23 mouse cellular contexts compared by ENCODE assay signal in genomic region chr12:112861911-112862321, GRCm38 (mm10). TPM values are rescaled to one million over a fixed set of nuclear protein-coding genes. Genes with fewer than 3 reads are reported as not detected.
A peak's percentile ranks its signal among the peaks of the same experiment; 100 is the strongest.
DNase-seq lines count a peak whose midpoint lies in the region; ATAC-seq and TF ChIP-seq lines count a peak whose summit lies in the region.
"Had no signal": no experiment of that assay in that cellular context is flagged by ENCODE, and none has a peak within 500 bp of the region (broad histone marks: within the 10 kb centered on the region; RNA-seq: fewer than 3 reads in every experiment).

No protein-coding gene starts in this region.

- H3K27me3 ChIP-seq in lung, embryonic 14.5 days (ENCODE audit: insufficient read depth, low read length), result no peaks in the 10 kb centered on the region
- H3K27me3 ChIP-seq: forebrain, embryonic 15.5 days; liver, embryonic 15.5 days; neural tube, embryonic 12.5 days; stomach, embryonic 15.5 days had no signal

- H3K4me1 ChIP-seq in lung, embryonic 14.5 days (ENCODE audit: insufficient read depth), result no peaks in the 10 kb centered on the region; the same call in 1 of the 2 replicates
- H3K4me1 ChIP-seq: forebrain, embryonic 15.5 days; liver, embryonic 15.5 days; neural tube, embryonic 12.5 days had no signal

- no peak overlapping the region for H3K4me3 ChIP-seq in lung, embryonic 14.5 days (ENCODE audit: low read depth, low read length)
- H3K4me3 ChIP-seq: erythroblast, embryonic 14.5 days; forebrain, embryonic 15.5 days; heart, embryonic 13.5 days; liver, embryonic 15.5 days; neural tube, embryonic 12.5 days; stomach, embryonic 15.5 days had no signal

- H3K27ac ChIP-seq in lung, embryonic 14.5 days (ENCODE audit: low read depth), result no peak overlapping the region
- H3K27ac ChIP-seq: forebrain, embryonic 15.5 days; heart, embryonic 13.5 days; liver, embryonic 15.5 days; neural tube, embryonic 12.5 days; stomach, embryonic 15.5 days had no signal

- no peaks in the 10 kb centered on the region for H3K36me3 ChIP-seq in lung, embryonic 14.5 days (ENCODE audit: insufficient read depth)
- H3K36me3 ChIP-seq: forebrain, embryonic 15.5 days; heart, embryonic 13.5 days; liver, embryonic 15.5 days; neural tube, embryonic 12.5 days; stomach, embryonic 15.5 days had no signal

- peak; percentile 30 for DNase-seq in lung, embryonic 14.5 days
- no peak for DNase-seq in lung, postnatal 14 days
- peak; percentile 76 for DNase-seq in A20 (ENCODE audit: low read depth, low spot score)
- DNase-seq in CD4-positive helper T cell, adult 2 months (ENCODE audit: low read depth, low spot score), result peak; percentile 60
- DNase-seq in induced T-regulatory cell, adult 2 months (ENCODE audit: low read depth), result peak; percentile 77
- no peak for DNase-seq in ovary, adult 18-20 months (ENCODE audit: low spot score)
- no peak for DNase-seq in left cerebral cortex, adult 11 months (ENCODE audit: low spot score)
- DNase-seq: cerebellum, postnatal 10 days; heart, postnatal 4 days; kidney, adult 11 months; kidney, postnatal 36 days; layer of hippocampus, adult 9-11 months; right cerebral cortex, postnatal 4 days had no signal

- 41% methylated on average over 9 of the region's 9 CpGs for WGBS in lung, embryonic 14.5 days

- no peak for ATAC-seq in lung, embryonic 14.5 days (ENCODE audit: insufficient read depth)
- no peak for ATAC-seq in megakaryocyte-erythroid progenitor cell, adult 5-6 weeks (replicated peaks; ENCODE audit: low FRiP score, low TSS enrichment, poor library complexity, severe bottlenecking)
- ATAC-seq: forebrain, embryonic 15.5 days; hindbrain, embryonic 16.5 days had no signal

- H3K4me2 ChIP-seq in lung, embryonic 14.5 days, result no peak overlapping the region
- H3K4me2 ChIP-seq: forebrain, embryonic 15.5 days; heart, embryonic 13.5 days; liver, embryonic 15.5 days; neural tube, embryonic 12.5 days; stomach, embryonic 15.5 days had no signal

- no peak overlapping the region for H3K9ac ChIP-seq in lung, embryonic 14.5 days
- H3K9ac ChIP-seq: forebrain, embryonic 15.5 days; heart, embryonic 13.5 days; liver, embryonic 15.5 days; neural tube, embryonic 12.5 days; stomach, embryonic 15.5 days had no signal

- H3K9me3 ChIP-seq in lung, embryonic 14.5 days (ENCODE audit: low read depth, low read length), result no peaks in the 10 kb centered on the region
- H3K9me3 ChIP-seq: forebrain, embryonic 15.5 days; heart, embryonic 13.5 days; liver, embryonic 15.5 days; neural tube, embryonic 12.5 days; stomach, embryonic 15.5 days had no signal

- TF ChIP-seq CTCF in lung, embryonic 14.5 days (IDR thresholded peaks at IDR 0.05; ENCODE audit: low read depth), result no peak

RNA-seq across cellular contexts. Expression of gene Gpr132, which starts 6.1 kb away (rescaled TPM):
- polyA plus RNA-seq in lung, embryonic 14.5 days (2014; fragmentation: Nextera tagmentation; extraction: Ambion mirVana), result 0.12 TPM in 1 of 2 replicates, not detected in the other
- 4.5 and 5.1 TPM in 2 replicates for total RNA-seq in megakaryocyte-erythroid progenitor cell, adult 5-6 weeks (2014; fragmentation: Nextera tagmentation)
- total RNA-seq in megakaryocyte-erythroid progenitor cell, adult 5-6 weeks (2017), result 3.1 and 4.2 TPM in 2 replicates
- total RNA-seq: left cerebral cortex, postnatal 14 days had no signal
- polyA plus RNA-seq: forebrain, embryonic 15.5 days; neural tube, embryonic 12.5 days had no signal

RNA-seq across cellular contexts. Expression of gene Cdca4, which starts 32.7 kb away (rescaled TPM):
- 140 and 153 TPM in 2 replicates for polyA plus RNA-seq in lung, embryonic 14.5 days (2014; fragmentation: Nextera tagmentation; extraction: Ambion mirVana)
- total RNA-seq in megakaryocyte-erythroid progenitor cell, adult 5-6 weeks (2014; fragmentation: Nextera tagmentation), result 71.1 and 82.7 TPM in 2 replicates
- 47.3 and 52.4 TPM in 2 replicates for total RNA-seq in megakaryocyte-erythroid progenitor cell, adult 5-6 weeks (2017)

RNA-seq across cellular contexts. Expression of gene Clba1, which starts 53.2 kb away (rescaled TPM):
- 4.3 and 5.1 TPM in 2 replicates for polyA plus RNA-seq in lung, embryonic 14.5 days (2014; fragmentation: Nextera tagmentation; extraction: Ambion mirVana)
- 0.74 and 1.2 TPM in 2 replicates for total RNA-seq in megakaryocyte-erythroid progenitor cell, adult 5-6 weeks (2014; fragmentation: Nextera tagmentation)
- total RNA-seq in megakaryocyte-erythroid progenitor cell, adult 5-6 weeks (2017), result 0.08 TPM in 1 of 2 replicates, not detected in the other
- polyA plus RNA-seq: erythroblast, embryonic 14.5 days had no signal

RNA-seq across cellular contexts. Expression of gene Ahnak2, which starts 59.5 kb away (rescaled TPM):
- 0.61 and 0.64 TPM in 2 replicates for polyA plus RNA-seq in lung, embryonic 14.5 days (2014; fragmentation: Nextera tagmentation; extraction: Ambion mirVana)
- not detected in 2 replicates for total RNA-seq in megakaryocyte-erythroid progenitor cell, adult 5-6 weeks (2014; fragmentation: Nextera tagmentation)
- not detected in 2 replicates for total RNA-seq in megakaryocyte-erythroid progenitor cell, adult 5-6 weeks (2017)
- total RNA-seq: granulocyte monocyte progenitor cell, adult 5-6 weeks had no signal

Comparison
In these comparisons a context has a peak if more than half of its experiments do, and no peak if none do; other contexts are left out.
1. DNase-seq: peak in lung, embryonic 14.5 days (single experiment), A20 (single experiment), CD4-positive helper T cell, adult 2 months (single experiment) and induced T-regulatory cell, adult 2 months (single experiment); none in lung, postnatal 14 days (single experiment), ovary, adult 18-20 months (single experiment) and left cerebral cortex, adult 11 months (single experiment).